Mouse (Mus musculus) ES-E14 (cell line): ENCODE measurements at regions not wholly inside any gene's neighbourhood (a gene's known extent, or its start where the extent isn't known, plus 50 kb on each side); places are given as distances from the start of the nearest gene placed in this dataset.

ENCODE experiments used
- HCFC1 ChIP-seq: IDR thresholded peaks from 2 replicates; pipeline ENCODE4 v1.6.1; 2012; ENCODE audit warnings: low read length, inconsistent platforms, borderline replicate concordance; ENCODE audit not compliant: insufficient read depth
- MAFK ChIP-seq: IDR thresholded peaks from 2 replicates; pipeline ENCODE4 v1.6.1; 2014; ENCODE audit warnings: mild to moderate bottlenecking, low read depth, low read length, inconsistent platforms; ENCODE audit not compliant: insufficient read depth
- ZNF384 ChIP-seq: IDR thresholded peaks from 2 replicates; pipeline ENCODE4 v1.6.1; 2012; ENCODE audit warnings: low read depth, low read length, inconsistent platforms

GRCm38 (mm10) chr16:31608964-31609363 lies 54.3 kb upstream of the Dlg1 start:
- TF ChIP-seq HCFC1 (no peak), MAFK (no peak), ZNF384 (no peak)
